Mouse (Mus musculus): ENCODE data around the gene Traf4.
A peak's percentile ranks its signal among the peaks of the same experiment; 100 is the strongest.

Traf4 gene

DNA sequence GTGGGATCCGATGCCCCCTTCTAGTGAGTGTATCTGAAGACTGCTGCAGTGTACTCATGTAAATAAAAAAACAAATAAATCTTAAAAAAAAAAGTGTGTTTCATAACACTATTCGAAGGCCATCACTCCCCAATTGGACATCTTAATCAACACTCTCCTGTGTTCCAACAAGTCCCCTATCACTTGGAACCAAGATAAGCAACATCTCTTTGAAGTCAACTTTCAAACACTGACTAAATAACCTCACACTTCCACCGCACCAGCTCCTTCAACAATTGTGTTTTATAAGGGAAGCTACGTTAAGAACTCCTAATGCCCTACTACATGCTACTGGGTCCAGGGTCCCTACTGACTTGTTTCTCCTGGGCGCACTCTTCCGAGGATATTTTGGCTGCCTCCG is 17.1 kb upstream of the Traf4 start:
- no peak for DNase-seq

DNA sequence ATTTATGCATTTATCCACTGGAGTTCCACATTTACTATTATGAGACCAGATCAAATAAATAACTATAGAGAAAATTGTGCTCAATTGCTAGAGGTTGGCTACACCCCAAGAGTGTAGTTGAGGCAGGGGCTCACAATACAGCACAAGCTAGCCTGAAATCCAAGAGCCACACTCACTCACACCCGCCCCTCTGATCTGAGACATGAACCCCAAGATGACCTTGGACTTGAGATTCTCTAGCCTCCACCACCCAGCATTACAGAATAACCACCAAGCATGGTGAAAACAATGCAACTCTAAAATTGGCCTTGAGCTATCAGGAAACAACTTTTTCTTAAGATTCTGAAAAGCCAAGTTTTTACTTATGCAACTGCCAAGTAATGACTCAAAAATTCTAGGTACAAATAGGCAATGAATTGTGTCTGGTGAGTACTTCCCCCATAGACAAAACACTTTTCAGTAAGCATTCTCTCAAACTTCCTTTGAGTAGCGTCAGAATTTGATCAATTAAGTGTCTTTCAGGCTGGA is 16.5 kb upstream of the Traf4 start:
- no peak for DNase-seq

GRCm38 (mm10) chr11:78180081-78180761 is 14.8 kb upstream of the Traf4 start:
- DNase-seq: no peak

GRCm38 (mm10) chr11:78179438-78179999 is 14.1 kb upstream of the Traf4 start:
- no peak for DNase-seq

DNA sequence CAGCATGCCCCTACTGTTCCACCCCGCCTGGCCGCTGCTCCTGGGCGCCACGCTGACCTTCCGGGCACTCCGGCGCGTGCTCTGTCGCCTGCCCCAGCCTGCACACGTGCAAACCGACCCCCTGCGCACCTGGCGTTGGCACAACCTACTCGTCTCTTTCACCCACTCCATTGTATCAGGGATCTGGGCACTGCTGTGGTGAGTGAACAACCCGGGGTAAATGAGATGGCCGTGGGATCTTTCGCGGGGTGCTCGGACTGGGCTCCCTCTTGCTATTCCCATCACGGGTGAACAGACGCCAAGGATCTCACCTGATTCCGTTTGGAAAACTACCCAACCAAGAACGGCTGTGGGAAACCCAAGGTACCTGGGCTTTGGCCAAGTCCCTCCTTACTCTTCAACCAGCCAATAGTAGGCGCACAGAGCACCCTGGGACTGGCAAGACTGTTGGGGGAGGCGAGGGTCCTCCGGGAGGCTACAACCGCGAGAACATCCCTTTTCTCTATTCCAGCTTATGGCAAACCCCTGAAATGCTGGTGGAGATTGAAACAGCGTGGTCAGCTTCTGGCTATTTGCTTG is 13.6 kb upstream of the Traf4 start:
- DNase-seq: peak; percentile 88 to 89

- DNase-seq: peak; percentile 97
Observed at GRCm38 (mm10) chr11:78177903-78178858, 12.8 kb upstream of the Traf4 start.

GRCm38 (mm10) chr11:78177437-78177836 is 12.0 kb upstream of the Traf4 start:
- no peak for DNase-seq

GRCm38 (mm10) chr11:78176905-78177331 is 11.5 kb upstream of the Traf4 start:
- DNase-seq: no peak

DNA sequence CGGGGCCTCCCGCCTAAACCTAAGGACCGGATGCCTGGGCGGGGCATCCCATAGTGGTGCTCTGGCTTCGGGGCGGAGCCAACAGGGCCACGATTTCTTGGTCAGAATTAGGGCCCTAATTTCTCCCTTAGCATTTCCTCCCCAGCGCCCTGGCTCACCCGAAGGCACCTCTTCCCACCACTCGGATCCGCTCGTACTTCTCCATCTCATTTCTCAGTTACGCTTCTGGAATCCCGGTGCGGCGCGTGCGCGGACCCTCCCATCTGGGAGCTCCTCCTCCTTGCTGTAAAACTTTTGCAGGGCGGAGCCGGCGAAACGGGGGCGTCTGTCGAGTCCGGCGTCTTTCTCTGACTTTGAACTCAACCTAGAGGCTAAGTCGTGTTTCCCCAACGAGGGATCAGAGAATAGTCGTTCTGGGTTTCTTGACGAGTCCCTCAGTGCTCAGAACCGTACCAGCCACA is 11.0 kb upstream of the Traf4 start, which contains the start of the genes Nek8 and Tlcd1:
Gene Nek8, minus strand, starts transcription at position 274 of the 461 bp plus-strand sequence.
Gene Tlcd1, plus strand, starts transcription at position 310 of the 461 bp plus-strand sequence.
- DNase-seq: peak; percentile 84 to 90

- no peak for DNase-seq
Observed at GRCm38 (mm10) chr11:78175771-78176401, 10.5 kb upstream of the Traf4 start.

DNA sequence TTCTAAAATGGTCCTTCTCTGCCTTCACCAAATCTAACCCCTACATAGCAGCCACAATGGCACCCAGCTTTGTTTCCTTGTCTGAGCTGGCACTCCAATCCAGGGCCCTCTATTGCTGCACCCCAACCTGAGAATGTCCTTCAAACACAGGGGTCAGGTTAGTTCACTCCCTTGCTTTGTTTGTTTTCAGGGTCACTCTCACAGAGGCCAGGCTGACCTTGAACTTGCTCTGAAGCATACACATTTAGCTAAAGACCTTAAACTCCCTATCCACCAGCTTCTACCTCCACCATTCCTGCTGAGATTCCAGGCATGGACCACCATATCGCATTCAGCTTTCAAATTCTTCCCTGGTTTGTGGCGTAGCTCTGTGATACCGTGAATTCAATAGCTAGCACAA is 9.1 kb upstream of the Traf4 start:
- DNase-seq: no peak

- no peak for DNase-seq
Observed at GRCm38 (mm10) chr11:78172748-78173383, 7.5 kb upstream of the Traf4 start.

DNA sequence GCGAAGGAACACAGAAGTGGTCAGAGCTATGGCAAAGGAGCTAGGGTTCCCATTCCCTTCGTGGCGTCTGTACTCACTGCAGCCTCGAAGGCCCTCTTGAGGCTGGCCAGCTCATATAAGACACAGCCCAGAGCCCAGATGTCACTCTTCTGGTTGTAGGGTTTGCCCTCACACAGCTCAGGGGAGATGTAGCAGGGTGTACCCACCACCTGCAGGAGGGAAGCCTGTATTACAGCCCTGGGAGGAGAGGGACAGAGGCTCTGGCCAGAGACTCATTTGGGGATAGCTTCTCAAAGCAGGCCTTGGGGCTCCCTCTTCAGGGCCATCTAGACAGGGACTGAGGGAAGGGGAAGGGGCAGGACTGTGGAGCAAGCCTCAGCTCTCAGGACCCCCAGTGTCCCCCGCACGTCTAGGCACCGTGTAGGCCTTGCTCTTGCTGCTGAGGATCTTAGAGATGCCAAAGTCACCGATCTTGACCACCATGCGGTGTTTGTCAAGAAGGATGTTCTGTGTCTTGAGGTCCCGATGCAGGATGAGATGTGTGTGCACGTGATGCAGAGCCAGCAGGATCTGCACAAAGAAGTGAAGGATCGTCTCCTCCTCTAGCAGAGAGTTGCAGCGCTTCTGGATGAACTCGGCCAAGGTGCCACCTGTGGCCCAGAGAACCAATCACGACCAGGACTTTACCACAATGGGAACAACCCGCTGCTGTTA is 6.8 kb upstream of the Traf4 start:
- DNase-seq: no peak

GRCm38 (mm10) chr11:78171328-78171727 is 5.9 kb upstream of the Traf4 start:
- DNase-seq: no peak

DNA sequence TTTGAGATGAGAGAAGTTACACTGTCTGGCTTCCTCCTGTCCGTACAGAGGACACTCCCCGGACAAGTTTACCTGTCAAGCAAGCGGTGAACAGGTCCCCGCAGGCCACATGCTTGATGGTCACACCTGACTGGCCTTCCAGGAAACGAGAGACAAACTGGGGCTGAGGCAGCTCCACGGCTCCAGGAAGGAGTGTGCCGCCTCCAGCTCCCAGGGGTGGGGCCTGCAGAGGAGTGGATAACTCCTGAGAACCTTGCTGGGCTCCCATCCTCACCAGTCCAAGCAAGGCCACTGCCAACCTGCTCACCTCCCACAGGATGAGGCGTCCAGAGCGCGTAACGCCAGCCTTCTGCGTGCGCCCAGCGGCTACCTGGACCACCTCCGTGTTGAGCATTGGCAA is 4.9 kb upstream of the Traf4 start:
- DNase-seq: no peak

GRCm38 (mm10) chr11:78168541-78169468 is 3.4 kb upstream of the Traf4 start:
- no peak for DNase-seq

GRCm38 (mm10) chr11:78167257-78167959 is 2.0 kb upstream of the Traf4 start:
- no peak for DNase-seq

DNA sequence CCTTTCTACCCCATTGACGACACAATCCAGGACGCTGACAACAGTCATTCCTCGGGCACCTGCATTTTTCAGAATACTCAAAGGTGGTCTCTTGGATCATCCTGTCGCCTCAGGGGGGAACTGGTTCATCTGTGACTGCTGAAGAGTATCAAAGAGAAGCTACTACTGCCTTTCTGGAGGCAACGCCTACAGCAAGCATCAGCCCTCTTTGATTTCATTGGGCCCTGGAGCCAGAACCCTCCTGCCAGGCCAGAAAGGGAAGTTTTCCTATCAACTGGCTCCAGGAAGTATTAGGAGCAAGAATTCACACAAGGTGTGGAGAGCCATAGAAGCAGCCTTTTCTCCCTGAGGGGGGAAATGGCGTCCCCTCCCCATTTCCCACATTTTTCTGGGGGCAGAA is 1.3 kb upstream of the Traf4 start:
- DNase-seq: no peak

GRCm38 (mm10) chr11:78166161-78166560 is 772 bp upstream of the Traf4 start:
- no peak for DNase-seq
